Mouse (Mus musculus) embryonic stem cell, embryonic (primary cell): Measurements from ENCODE around the gene Samd4.

Experiments
- CTCF ChIA-PET, 4 experiments: fragments of 300-600 bp in 2 of 4; fragments of 350-600 bp in 2 of 4; sonication (Branson Sonifier 250); formaldehyde crosslinking; loops; one replicate each; lab custom pipeline; 2022; ENCODE audit warnings: inconsistent platforms in 2 of 4; lab: Charles Lee
- POLR2A ChIA-PET, 4 experiments: fragments of 300-600 bp in 2 of 4; fragments of 350-600 bp in 2 of 4; sonication (Branson Sonifier 250); formaldehyde crosslinking; loops; one replicate each; lab custom pipeline; 2022; ENCODE audit warnings: antibody characterized with exemption in 4 of 4, inconsistent platforms in 1 of 4; lab: Charles Lee

The Samd4 gene

DNA sequence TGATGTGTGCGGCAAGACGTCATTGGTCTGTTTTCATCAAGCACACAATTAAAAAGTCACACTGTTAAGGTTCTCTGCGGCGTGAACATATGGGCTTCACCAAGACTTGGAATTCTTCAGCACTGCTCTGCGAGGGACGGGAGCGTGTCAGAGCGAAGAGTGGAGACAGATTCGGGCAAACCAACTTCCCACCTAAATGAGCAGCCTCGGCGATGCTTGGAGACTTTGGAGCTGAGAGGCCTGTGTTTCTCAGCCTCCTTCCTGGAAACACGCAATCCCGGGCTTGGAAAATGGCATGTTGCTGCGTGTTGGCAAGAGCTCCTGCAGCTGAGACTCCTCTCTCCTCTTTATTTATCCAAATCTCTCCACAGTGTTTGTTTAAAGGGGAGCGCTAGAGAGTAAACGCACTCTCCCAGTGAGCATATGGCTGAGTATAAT, 210.7 kb downstream of the Samd4 start:
- CTCF ChIA-PET: interaction anchor here in 1 of 4 experiments (0.6 kb wide), 1 partner anchor 35 kb away, joined by 3 read pairs; no protein-coding TSS in a partner anchor

DNA sequence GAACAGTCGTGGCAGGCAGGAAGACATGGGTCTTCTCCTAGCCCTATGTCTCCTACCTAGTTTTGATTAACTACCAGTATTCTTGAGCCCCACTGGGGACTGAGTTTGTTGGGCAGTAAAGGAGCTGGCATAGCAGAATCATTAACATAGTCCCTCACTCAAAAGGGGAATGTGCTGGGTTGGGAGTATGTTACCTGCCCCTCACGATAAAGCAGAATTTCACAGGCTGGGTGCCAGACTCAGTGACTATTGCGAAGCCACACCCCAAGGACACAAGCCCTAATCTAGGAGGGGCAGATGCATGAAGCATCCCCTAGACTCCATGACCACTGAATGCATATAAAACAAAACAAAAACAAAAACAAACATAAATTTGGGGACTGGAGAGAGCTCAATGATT, 212.4 kb downstream of the Samd4 start:
- ChIA-PET POLR2A (no interaction called here), CTCF (interaction anchor here in 2 of 4 experiments (1.0 to 4.5 kb wide), 3 partner anchors 8 to 16 kb away, joined by 3 to 23 read pairs (median 21); no protein-coding TSS in a partner anchor)

More for the DNA sequence above, 210.7 kb downstream of the Samd4 start:
- POLR2A ChIA-PET: interaction anchor here in 1 of 4 experiments (0.6 kb wide), 1 partner anchor 96 kb away, joined by 3 read pairs; the partner anchor contains the start of gene Gch1

DNA sequence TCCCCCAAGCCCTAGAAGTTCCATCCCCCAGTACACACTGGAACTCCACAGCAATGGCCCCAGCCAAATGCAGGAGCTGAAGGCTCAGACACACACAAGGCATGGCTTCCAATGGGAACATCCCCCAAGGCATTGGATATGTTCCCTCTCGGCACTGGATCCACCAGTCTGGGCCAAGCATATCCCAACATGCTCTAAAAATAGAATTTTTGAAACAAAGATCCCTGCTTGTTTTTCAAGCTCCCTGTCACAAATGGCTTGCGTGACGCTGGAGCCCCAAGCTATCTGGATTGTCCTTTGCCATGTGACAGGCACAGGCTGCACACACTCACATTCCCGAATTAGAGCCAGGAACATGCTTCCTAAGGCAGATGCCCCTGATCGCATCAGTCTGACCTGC, 213.7 kb downstream of the Samd4 start:
- CTCF ChIA-PET: interaction anchor here in 3 of 4 experiments (0.6 to 4.5 kb wide), 4 partner anchors 9 to 22 kb away, joined by 3 to 23 read pairs (median 13); no protein-coding TSS in a partner anchor
- POLR2A ChIA-PET: interaction anchor here in 1 of 4 experiments (2.3 kb wide), 1 partner anchor 9 kb away, joined by 9 read pairs; no protein-coding TSS in a partner anchor

DNA sequence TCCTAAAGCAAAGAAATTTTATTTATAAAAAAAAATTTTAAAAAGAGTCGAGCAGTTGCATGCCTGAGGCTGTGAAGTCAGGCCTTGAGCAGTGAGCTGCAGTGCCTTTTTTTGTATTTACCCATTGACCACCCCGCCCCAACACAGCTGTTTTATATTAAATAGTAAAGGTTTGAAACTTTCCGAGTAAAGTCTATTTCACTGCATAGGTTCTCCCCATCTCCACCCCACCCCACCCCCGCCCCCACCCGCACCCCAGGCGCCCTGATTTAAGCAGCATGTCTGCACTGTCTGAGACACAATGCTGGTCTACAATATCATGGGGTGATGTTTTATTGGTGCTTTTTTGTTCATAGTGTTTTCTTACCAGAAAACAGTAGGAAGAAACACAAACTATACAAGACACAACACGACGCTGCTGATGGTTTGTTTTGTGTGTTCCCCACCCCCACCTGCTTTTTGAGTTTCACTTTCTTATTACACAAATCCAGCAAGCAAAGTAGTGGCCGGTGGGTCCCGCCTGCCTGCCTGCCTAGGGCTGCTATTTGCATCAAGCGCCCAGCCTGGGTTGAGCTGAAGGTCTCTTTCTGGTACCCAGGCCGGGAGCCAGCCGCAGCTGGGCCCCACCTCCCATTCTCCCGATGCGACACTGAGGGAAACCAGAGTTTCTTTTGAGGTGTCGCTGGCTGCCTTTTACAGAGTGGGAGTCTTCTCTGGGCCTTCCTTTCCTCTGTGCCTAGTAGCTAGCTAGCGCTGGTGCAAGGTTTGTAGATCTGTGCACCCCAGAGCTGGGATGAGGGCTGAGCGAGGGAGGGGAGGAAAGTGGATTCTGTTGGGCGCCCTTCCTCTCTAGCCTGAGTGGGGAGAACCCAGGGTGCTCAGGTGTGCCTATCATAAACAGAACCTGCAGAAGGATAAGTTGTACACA, 221.9 kb downstream of the Samd4 start:
- ChIA-PET POLR2A (interaction anchor here in 2 of 4 experiments (0.5 to 1.1 kb wide), 2 partner anchors 85 to 147 kb away, joined by 4 read pairs; partner anchors contain the start of gene Gch1 (in 1 of the 2)), CTCF (interaction anchor here in 3 of 4 experiments (0.6 to 3.6 kb wide), 3 partner anchors 17 to 21 kb away, joined by 3 to 18 read pairs (median 14); no protein-coding TSS in a partner anchor)

DNA sequence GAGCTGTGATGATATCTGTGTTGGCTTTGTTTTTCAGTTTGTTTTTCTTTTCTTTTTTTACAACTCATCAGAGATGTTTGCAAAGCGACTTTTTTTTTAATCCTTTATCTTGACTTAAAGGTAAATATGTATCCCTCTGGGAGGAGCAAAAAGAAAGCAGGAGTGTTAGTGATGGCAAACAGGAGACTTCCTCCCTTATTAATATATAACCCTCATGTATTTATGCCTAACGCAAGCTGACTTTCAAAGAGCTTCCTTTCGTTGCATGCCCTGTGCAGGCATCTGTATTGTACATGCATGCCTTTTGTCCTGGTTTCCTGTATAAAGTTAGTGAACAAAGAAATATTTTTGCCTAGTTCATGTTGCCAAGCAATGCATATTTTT, 222.5 kb downstream of the Samd4 start:
- ChIA-PET POLR2A (interaction anchor here in 2 of 4 experiments (0.5 to 1.1 kb wide), 2 partner anchors 84 to 146 kb away, joined by 4 read pairs; partner anchors contain the start of gene Gch1 (in 1 of the 2)), CTCF (interaction anchor here in 2 of 4 experiments (2.8 to 3.6 kb wide), 2 partner anchors 18 kb away, joined by 14 to 18 read pairs; no protein-coding TSS in a partner anchor)

DNA sequence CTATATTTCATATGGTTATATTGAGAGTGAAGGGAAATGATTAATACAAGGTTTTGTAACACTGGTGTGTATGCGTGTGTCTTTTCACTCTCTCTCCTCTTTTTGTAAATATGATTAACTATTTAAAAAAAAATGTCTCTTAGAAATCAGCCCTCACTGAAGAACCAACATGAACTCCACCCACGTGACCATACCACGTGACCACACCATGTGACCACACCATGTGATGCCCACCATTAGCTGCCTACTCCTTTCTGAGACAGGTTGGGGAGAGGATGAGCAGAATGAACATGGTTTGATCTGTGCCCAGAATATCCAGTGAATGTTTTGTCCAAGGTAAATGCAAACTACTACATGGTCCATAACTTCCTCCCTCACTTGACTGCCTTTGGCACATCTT, 223.1 kb downstream of the Samd4 start:
- ChIA-PET POLR2A (no interaction called here), CTCF (interaction anchor here in 2 of 4 experiments (2.8 to 3.6 kb wide), 2 partner anchors 18 to 19 kb away, joined by 14 to 18 read pairs; no protein-coding TSS in a partner anchor)

DNA sequence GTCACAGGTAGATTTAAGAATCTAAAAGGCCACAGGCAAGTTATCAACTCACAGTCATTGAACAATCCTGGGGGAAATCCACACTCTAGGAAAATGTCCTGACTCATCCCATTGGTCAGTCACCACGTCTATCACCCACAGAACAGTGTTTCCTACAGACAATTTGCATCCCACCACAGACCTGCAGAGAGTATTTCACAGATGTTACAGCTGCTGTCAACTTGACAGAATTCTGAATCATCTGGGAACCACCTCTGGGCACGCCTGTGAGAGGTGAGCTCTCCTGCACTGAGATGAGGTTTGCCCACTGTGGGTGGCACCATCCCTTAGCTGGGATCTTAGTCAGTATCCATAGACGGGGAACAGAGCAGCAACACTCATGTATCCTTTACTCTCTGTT, 224.8 kb downstream of the Samd4 start:
- CTCF ChIA-PET: interaction anchor here in 1 of 4 experiments (0.8 kb wide), 1 partner anchor 20 kb away, joined by 3 read pairs; no protein-coding TSS in a partner anchor

DNA sequence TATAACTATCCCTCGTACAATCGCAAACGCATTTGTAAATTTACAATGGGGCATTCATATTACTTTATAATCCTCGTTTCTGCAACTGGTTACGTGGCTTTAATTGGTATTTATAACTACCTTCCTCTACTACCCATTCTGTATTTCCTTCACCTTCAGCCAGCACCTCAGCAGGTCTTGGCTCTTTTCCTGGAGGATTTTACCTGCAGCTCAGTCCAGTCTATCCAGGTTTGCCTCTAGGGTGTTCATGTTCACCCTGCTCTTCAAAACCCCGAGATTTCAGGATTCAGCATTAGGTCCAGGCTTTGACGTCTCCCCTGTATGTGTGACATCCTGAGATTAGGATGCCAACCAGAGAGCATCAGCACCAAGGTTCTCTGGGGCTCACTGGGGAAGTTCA, 227.7 kb downstream of the Samd4 start:
- ChIA-PET CTCF (interaction anchor here in 2 of 4 experiments (0.9 to 1.9 kb wide), 3 partner anchors 23 to 36 kb away, joined by 3 to 8 read pairs (median 6); no protein-coding TSS in a partner anchor), POLR2A (interaction anchor here in 1 of 4 experiments (1.3 to 2.4 kb wide), 2 partner anchors 10 to 24 kb away, joined by 5 read pairs; no protein-coding TSS in a partner anchor)

More for the DNA sequence above, 224.8 kb downstream of the Samd4 start:
- POLR2A ChIA-PET: no interaction called here

DNA sequence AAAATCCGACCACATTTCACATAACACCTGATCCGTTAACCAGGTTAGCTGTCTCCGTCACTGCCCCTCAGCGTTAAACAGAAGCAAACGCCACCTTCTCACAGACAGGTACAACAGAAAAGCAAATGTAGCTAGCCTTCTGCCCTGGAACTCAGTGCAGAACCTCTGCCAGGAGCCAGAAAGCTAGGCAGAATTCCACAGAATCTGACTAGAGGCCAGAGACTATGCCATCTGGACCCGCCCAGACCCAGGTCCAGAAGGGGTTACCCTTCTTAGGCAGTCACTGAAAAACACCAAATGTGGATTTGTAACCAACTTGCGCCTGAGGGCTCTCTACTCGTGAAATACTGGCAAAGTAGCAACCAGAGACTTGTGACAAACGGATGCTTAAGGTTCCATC, 228.7 kb downstream of the Samd4 start:
- ChIA-PET CTCF (interaction anchor here (0.6 to 1.9 kb wide), 7 partner anchors 16 to 389 kb away, joined by 3 to 8 read pairs (median 6); no protein-coding TSS in a partner anchor), POLR2A (interaction anchor here in 1 of 4 experiments (0.7 to 2.4 kb wide), 4 partner anchors 9 to 294 kb away, joined by 3 to 5 read pairs (median 4); no protein-coding TSS in a partner anchor)

DNA sequence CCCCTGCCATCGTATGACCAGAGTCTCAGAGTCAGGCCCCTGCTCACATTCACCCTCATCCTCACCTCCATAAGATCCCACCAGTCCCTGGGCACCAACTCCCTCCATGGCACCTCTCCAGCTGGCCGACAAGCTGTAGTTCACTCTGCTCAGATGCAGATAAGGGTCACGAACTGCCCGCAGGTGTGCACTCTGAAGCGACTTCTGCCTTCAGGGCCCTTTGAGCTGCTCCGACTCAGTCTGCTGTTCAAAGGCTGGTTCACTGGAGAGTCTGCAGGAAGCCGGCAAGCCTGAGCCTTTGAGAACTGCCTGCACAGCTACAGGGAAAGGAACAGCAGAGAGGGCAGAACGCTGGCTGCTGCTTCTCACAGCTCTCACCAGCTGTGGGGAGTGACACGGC, 232.5 kb downstream of the Samd4 start:
- POLR2A ChIA-PET: interaction anchor here in 2 of 4 experiments (1.3 to 1.8 kb wide), 2 partner anchors 28 to 216 kb away, joined by 3 to 4 read pairs; no protein-coding TSS in a partner anchor
- CTCF ChIA-PET: interaction anchor here in 2 of 4 experiments (1.5 to 3.1 kb wide), 2 partner anchors 28 to 29 kb away, joined by 3 to 10 read pairs; no protein-coding TSS in a partner anchor

DNA sequence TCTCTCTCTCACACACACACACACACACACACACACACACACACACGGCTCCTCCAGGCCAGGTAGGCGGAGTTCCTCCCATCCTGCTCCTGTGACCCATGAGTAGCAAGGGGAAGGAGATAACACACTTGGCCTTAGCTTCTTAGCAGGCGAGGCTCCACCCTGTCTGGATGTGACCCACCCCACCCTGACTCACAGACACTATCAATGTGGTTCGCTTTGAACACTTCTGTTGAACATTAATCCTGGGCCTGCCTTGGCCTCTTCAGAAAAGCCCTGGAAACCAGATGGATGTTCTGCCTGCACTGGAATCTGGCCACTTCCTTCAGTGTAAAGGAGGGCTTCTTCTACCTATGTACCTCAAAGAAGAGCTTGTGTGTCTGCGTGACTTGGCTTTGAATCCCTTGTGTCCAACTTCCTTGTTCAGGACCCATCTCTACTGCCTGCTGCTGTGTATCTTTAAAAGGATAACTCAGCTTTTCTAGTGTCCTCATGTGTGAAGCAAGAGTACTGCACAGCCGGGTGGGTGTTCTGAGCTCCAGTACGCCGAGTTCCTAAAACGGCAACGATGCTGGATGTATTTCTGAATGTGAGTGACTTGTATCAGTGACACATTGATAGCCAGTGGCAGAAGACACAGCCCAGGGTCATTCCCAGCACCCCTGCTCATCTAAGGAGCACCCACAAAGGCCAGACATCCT, 233.6 kb downstream of the Samd4 start:
- POLR2A ChIA-PET: interaction anchor here in 1 of 4 experiments (1.8 kb wide), 1 partner anchor 215 kb away, joined by 4 read pairs; no protein-coding TSS in a partner anchor
- CTCF ChIA-PET: interaction anchor here in 3 of 4 experiments (0.6 to 3.1 kb wide), 4 partner anchors 29 to 78 kb away, joined by 3 to 10 read pairs (median 4); no protein-coding TSS in a partner anchor

DNA sequence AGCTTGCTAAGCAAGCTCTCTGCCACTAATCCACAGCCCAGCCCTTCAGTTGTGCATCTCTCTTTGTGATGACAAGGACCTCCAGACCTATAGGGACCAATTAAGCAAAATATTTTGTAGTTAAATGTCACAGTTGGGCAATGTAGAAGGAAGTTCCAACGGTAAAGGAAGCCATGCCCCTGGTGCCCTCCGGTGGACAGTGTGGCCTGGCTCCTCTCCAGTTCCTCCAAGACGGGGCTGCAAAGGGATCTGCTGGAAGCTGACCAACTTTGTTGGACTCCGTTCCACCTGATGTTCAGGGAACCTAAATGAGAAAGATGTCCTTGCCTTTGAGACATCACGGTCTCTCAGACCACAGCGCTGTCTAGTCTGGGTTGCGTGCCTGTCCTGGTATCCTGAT, 234.9 kb downstream of the Samd4 start:
- CTCF ChIA-PET: interaction anchor here in 2 of 4 experiments (1.7 to 3.1 kb wide), 2 partner anchors 31 kb away, joined by 6 to 10 read pairs; no protein-coding TSS in a partner anchor
- POLR2A ChIA-PET: no interaction called here

DNA sequence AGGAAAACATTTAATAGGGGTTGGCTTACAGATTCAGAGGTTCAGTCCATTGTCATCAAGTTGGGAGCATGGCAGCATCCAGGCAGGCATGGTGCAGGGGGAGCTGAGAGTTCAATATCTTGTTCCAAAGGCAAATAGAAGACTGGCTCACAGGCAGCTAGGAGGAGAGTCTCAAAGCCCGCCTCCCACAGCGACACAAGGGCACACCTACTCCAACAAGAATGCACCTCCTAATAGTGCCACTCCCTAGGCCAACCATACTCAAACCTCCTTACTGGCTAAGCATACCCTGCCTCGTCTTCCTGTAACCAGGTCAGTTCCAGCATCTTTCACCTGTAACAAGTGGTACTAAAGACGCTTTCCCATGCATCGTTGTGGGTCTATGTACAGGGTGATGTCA, 245.3 kb downstream of the Samd4 start:
- CTCF ChIA-PET: interaction anchor here in 1 of 4 experiments (0.9 kb wide), 1 partner anchor 66 kb away, joined by 3 read pairs; no protein-coding TSS in a partner anchor

DNA sequence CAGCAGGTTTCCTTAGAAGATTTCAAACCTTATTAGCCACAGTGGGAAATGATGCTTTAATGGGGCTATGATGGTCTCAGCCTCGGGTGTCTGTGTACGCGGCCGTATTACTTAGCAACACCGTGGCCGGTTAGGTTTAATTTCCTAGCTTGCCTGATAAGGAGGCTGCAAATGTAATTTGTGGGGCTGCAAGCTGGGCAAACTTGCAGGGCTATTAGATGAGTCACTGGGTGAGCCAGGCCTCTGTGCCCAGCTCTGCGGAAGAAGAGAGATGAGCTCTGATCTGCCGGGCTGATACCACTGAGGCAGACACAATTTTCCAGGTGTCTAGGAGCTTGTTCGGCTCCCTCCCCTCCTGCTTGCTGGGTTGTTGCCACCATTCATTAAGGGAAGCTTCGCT, 251.3 kb downstream of the Samd4 start:
- ChIA-PET CTCF (interaction anchor here in 3 of 4 experiments (0.6 to 1.0 kb wide), 3 partner anchors 46 to 298 kb away, joined by 3 to 5 read pairs (median 3); no protein-coding TSS in a partner anchor), POLR2A (no interaction called here)

More for the DNA sequence above, 245.3 kb downstream of the Samd4 start:
- POLR2A ChIA-PET: no interaction called here

DNA sequence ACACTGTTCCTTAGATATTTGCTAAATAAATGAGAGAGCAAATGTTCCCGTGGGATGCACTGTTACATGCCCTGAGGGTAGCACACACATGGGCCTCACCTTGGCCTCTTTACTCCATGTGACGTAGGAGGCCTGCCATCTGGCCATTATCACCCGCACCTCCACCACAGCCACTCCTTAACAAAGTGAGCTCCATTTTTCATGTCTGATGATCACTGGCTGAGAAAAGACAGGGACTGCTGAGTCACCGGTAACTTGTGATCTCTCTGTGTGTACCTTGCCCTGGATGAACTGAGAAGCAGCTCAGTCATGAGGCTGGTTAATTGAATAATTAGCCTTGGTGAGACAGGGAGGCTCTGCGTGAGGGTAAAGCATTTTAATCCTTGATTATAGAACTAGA, 254.0 kb downstream of the Samd4 start:
- ChIA-PET POLR2A (interaction anchor here in 1 of 4 experiments (0.8 kb wide), 1 partner anchor 52 kb away, joined by 3 read pairs; the partner anchor contains the start of gene Gch1), CTCF (interaction anchor here in 1 of 4 experiments (1.5 kb wide), 1 partner anchor 49 kb away, joined by 3 read pairs; no protein-coding TSS in a partner anchor)

DNA sequence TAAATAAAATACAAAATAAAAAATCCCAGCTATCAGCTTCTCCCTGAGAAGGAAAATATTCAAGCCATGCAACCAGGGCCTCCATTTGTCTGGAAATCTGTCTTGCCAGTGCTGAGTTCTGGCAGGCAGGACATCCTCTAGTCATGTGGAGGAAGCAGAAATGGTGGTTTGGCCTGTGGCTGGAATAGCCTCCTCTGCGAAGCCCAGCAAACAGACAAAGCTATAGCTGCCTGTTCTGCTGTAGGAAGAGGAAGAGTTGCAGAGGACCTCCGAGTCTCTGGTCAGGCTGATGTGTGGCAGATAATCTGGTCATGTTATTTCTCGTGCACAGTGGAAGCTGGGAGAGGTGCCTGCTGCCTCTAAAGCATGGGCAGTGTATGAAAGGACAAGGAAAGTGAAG, 256.2 kb downstream of the Samd4 start:
- POLR2A ChIA-PET: no interaction called here
- CTCF ChIA-PET: no interaction called here

DNA sequence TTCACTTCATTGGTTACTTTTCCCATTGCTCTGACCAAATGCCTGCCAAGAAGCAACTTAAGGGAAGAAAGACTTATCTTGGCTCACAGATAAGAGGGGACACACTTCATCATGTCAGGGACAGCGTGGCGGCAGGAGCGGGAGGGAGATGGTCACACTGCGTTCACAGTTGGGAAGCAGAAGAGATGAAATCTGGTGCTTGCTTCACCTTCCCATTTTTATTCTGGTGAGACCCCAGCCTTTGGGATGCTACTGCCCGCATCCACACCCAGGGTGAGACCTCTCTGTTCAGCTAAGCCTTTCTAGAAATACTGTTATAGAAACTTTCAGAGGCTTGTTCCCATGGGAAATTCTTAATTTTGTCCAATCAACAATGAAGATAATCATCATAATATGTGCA, 261.7 kb downstream of the Samd4 start:
- CTCF ChIA-PET: no interaction called here

More for the DNA sequence above, 261.7 kb downstream of the Samd4 start:
- POLR2A ChIA-PET: no interaction called here
